Comparison of ENCODE assay signal across 9 mouse cellular contexts in genomic region chr2:59645515-59645914, GRCm38 (mm10). TPM values are rescaled to one million over a fixed set of nuclear protein-coding genes. Genes with fewer than 3 reads are reported as not detected.
DNase-seq lines count a peak whose midpoint lies in the region; ATAC-seq lines count a peak whose summit lies in the region.
"Had no signal": no experiment of that assay in that cellular context is flagged by ENCODE, and none has a peak within 500 bp of the region (broad histone marks: within the 10 kb centered on the region; RNA-seq: fewer than 3 reads in every experiment).

No protein-coding gene starts in this region.

- WGBS in heart, embryonic 11.5 days (ENCODE audit: insufficient replicate concordance), result 68% methylated on average over 3 of the region's 3 CpGs
- WGBS in forebrain, embryonic 13.5 days, result 58% methylated on average over 3 of the region's 3 CpGs

- no peak overlapping the region for H3K4me3 ChIP-seq in heart, embryonic 11.5 days (ENCODE audit: low read depth, low read length)
- no peak overlapping the region for H3K4me3 ChIP-seq in forebrain, embryonic 13.5 days

- H3K9me3 ChIP-seq in heart, embryonic 11.5 days (replicated peaks; ENCODE audit: control insufficient read depth, low read length), result no peaks in the 10 kb centered on the region
- H3K9me3 ChIP-seq in forebrain, embryonic 13.5 days (replicated peaks), result no peaks in the 10 kb centered on the region

- ATAC-seq in heart, embryonic 11.5 days (replicated peaks; ENCODE audit: insufficient number of reproducible peaks, low FRiP score, low TSS enrichment), result no peak
- ATAC-seq in forebrain, embryonic 13.5 days, result peak; percentile 42
- no peak for ATAC-seq in erythroblast, adult 5-6 weeks (replicated peaks; ENCODE audit: low FRiP score, poor library complexity, severe bottlenecking)

- no peak overlapping the region for H3K4me2 ChIP-seq in heart, embryonic 11.5 days
- H3K4me2 ChIP-seq in forebrain, embryonic 13.5 days, result no peak overlapping the region

- no peak overlapping the region for H3K27ac ChIP-seq in heart, embryonic 11.5 days (ENCODE audit: low read depth, low read length)
- no peak overlapping the region for H3K27ac ChIP-seq in forebrain, embryonic 13.5 days

- peaks cover 40% of the 10 kb centered on the region for H3K4me1 ChIP-seq in heart, embryonic 11.5 days (ENCODE audit: control insufficient read depth, insufficient read depth, low read length)
- H3K4me1 ChIP-seq in forebrain, embryonic 13.5 days, result peaks cover 41% of the 10 kb centered on the region

- no peaks in the 10 kb centered on the region for H3K27me3 ChIP-seq in heart, embryonic 11.5 days (ENCODE audit: control insufficient read depth, insufficient read depth, low read length)
- H3K27me3 ChIP-seq in forebrain, embryonic 13.5 days, result no peaks in the 10 kb centered on the region

- no peaks in the 10 kb centered on the region for H3K36me3 ChIP-seq in heart, embryonic 11.5 days (ENCODE audit: control insufficient read depth, insufficient read depth, low read length)
- H3K36me3 ChIP-seq in forebrain, embryonic 13.5 days (ENCODE audit: poor library complexity, severe bottlenecking), result no peaks in the 10 kb centered on the region

- DNase-seq in heart, adult 18-20 months, result peak; percentile 51 to 70
- DNase-seq in right cerebral cortex, adult 18-20 months, result peak; percentile 51
- no peak for DNase-seq in right cerebral cortex, postnatal 14 days
- peak; percentile 29 for DNase-seq in right cerebral cortex, postnatal 25 days
- DNase-seq in natural killer cell, adult 2 months (ENCODE audit: low spot score in 2 of 2), result no peak
- DNase-seq: lung, postnatal 36 days had no signal

- H3K9ac ChIP-seq in heart, embryonic 11.5 days (ENCODE audit: low read depth, low read length), result no peak overlapping the region
- no peak overlapping the region for H3K9ac ChIP-seq in forebrain, embryonic 13.5 days

RNA-seq across cellular contexts. Expression of gene Tanc1, which starts 33.7 kb away (rescaled TPM):
- 10 to 100 TPM; 31.5 to 34.4 TPM for total RNA-seq in heart, adult 18-20 months (2021)
- polyA plus RNA-seq in heart, embryonic 11.5 days (2014; fragmentation: Nextera tagmentation; extraction: Ambion mirVana), result 26.0 and 30.6 TPM in 2 replicates
- 12.7 and 16.8 TPM in 2 replicates for polyA plus RNA-seq in forebrain, embryonic 13.5 days (2015; fragmentation: Nextera tagmentation; extraction: Ambion mirVana)
- 0.84 and 3.3 TPM in 2 replicates for total RNA-seq in erythroblast, adult 5-6 weeks (2015; ENCODE audit: low replicate concordance)
- 1.1 and 3.4 TPM in 2 replicates for total RNA-seq in erythroblast, adult 5-6 weeks (2017; ENCODE audit: low replicate concordance)

Comparison
In these comparisons a context has a peak if more than half of its experiments do, and no peak if none do; other contexts are left out.
1. DNase-seq: peak in heart, adult 18-20 months (2 of 2), right cerebral cortex, adult 18-20 months (single experiment) and right cerebral cortex, postnatal 25 days (single experiment); none in right cerebral cortex, postnatal 14 days (single experiment) and natural killer cell, adult 2 months (0 of 2).
2. RNA of gene Tanc1, which starts 33.7 kb away (total RNA-seq): 31.5 to 34.4 TPM in heart, adult 18-20 months; 0.84 to 3.4 TPM in erythroblast, adult 5-6 weeks; every median in the first group is over 4 times any median in the second.